Mouse (Mus musculus): Measurements from ENCODE around the gene Bsnd. TPM values are rescaled to one million over a fixed set of nuclear protein-coding genes. Genes with fewer than 3 reads are reported as not detected.
A peak's percentile ranks its signal among the peaks of the same experiment; 100 is the strongest.

Bsnd gene
- polyA plus RNA-seq (2012; rRNA removed): 73.6 and 78.1 TPM in 2 replicates

- Histone ChIP-seq H3K27ac (ENCODE audit: insufficient read depth, low read depth, low read length) (peak within 1 kb of the TSS; percentile 90), H3K36me3 (ENCODE audit: control insufficient read depth, insufficient read depth, low read length) (no peaks in the 10 kb centered on the region), H3K27me3 (replicated peaks; ENCODE audit: control insufficient read depth, insufficient read depth, low read length) (no peaks in the 10 kb centered on the region), H3K4me3 (ENCODE audit: insufficient read depth, low read depth, low read length) (peak within 1 kb of the TSS; percentile 63), H3K4me1 (ENCODE audit: control insufficient read depth, insufficient read depth, low read length) (no peaks in the 10 kb centered on the region)
- TF ChIP-seq CTCF (conservative IDR thresholded peaks at IDR 0.05; ENCODE audit: insufficient read depth, insufficient read length, low read depth, low read length) (no peak), POLR2A (IDR thresholded peaks at IDR 0.05; ENCODE audit: low read depth, low read length) (peak; percentile 84)
- 30% methylated on average over 3 of the region's 3 CpGs for WGBS
- peak; percentile 84 for DNase-seq
These were observed at the start of gene Bsnd for GRCm38 (mm10) chr4:106492116-106492515. Gene Bsnd (minus strand): TSS chr4:106492283.

GRCm38 (mm10) chr4:106541491-106541890 lies 49.4 kb upstream of the Bsnd start:
- Histone ChIP-seq H3K27ac (ENCODE audit: insufficient read depth, low read depth, low read length) (no peak overlapping the region), H3K4me1 (ENCODE audit: control insufficient read depth, insufficient read depth, low read length) (peaks cover 9% of the 10 kb centered on the region; the same call in 1 of the 2 replicates), H3K36me3 (ENCODE audit: control insufficient read depth, insufficient read depth, low read length) (no peaks in the 10 kb centered on the region), H3K27me3 (replicated peaks; ENCODE audit: control insufficient read depth, insufficient read depth, low read length) (no peaks in the 10 kb centered on the region), H3K4me3 (ENCODE audit: insufficient read depth, low read depth, low read length) (no peak overlapping the region)
- 33% methylated on average over 3 of the region's 3 CpGs for WGBS
- TF ChIP-seq POLR2A (IDR thresholded peaks at IDR 0.05; ENCODE audit: low read depth, low read length) (no peak), CTCF (conservative IDR thresholded peaks at IDR 0.05; ENCODE audit: insufficient read depth, insufficient read length, low read depth, low read length) (no peak)
- DNase-seq: peak; percentile 48

DNA sequence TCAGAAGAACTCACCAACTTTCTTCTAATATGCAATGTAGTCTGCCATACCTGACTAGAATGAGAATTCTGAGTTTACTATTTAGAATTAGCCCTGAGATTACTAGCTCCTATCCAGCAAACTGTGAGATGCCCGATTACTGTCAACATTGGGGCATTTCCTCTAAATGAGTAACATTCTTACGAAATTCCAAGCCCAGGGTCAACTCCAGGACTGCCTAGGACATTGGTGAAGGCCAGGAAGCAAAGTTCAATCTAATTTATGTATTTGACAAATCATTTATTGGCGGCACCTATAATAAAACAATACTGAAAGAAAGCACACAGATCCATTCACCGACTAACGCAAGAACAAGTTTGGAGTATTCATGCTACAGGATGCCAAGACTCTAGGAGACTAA lies 47.7 kb upstream of the Bsnd start:
- Histone ChIP-seq H3K27ac (ENCODE audit: insufficient read depth, low read depth, low read length) (no peak overlapping the region), H3K36me3 (ENCODE audit: control insufficient read depth, insufficient read depth, low read length) (no peaks in the 10 kb centered on the region), H3K4me3 (ENCODE audit: insufficient read depth, low read depth, low read length) (no peak overlapping the region), H3K27me3 (replicated peaks; ENCODE audit: control insufficient read depth, insufficient read depth, low read length) (no peaks in the 10 kb centered on the region), H3K4me1 (ENCODE audit: control insufficient read depth, insufficient read depth, low read length) (0 out of 2 replicates have a peak, but pooled peaks cover 2% of the 10 kb centered on the region)
- peak; percentile 47 for DNase-seq
- TF ChIP-seq CTCF (conservative IDR thresholded peaks at IDR 0.05; ENCODE audit: insufficient read depth, insufficient read length, low read depth, low read length) (no peak), POLR2A (IDR thresholded peaks at IDR 0.05; ENCODE audit: low read depth, low read length) (no peak)
- 69% methylated on average over 5 of the region's 5 CpGs for WGBS

DNA sequence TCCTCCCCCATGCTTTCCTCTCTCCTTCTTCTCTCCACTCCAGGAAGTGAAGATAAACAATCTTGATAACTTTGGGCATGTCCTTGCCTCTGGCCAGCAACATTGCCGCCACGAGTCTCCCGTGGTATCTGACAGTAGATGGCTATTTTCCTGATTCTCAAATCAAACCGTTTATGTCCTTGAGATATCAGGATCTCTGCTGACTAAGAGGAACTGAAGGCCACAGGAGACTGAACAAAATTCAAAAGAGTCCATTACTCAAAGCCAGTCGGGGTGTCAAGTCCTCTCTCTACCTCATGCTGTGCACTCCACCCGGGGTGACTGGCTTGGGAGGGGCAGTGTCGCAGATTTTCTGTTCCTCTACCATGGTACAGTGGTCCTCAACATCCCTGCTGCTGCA lies 42.2 kb upstream of the Bsnd start:
- Histone ChIP-seq H3K27ac (ENCODE audit: insufficient read depth, low read depth, low read length) (no peak overlapping the region), H3K4me3 (ENCODE audit: insufficient read depth, low read depth, low read length) (no peak overlapping the region), H3K4me1 (ENCODE audit: control insufficient read depth, insufficient read depth, low read length) (no peaks in the 10 kb centered on the region; the same call in 1 of the 2 replicates), H3K36me3 (ENCODE audit: control insufficient read depth, insufficient read depth, low read length) (no peaks in the 10 kb centered on the region), H3K27me3 (replicated peaks; ENCODE audit: control insufficient read depth, insufficient read depth, low read length) (no peaks in the 10 kb centered on the region)
- TF ChIP-seq POLR2A (IDR thresholded peaks at IDR 0.05; ENCODE audit: low read depth, low read length) (no peak), CTCF (conservative IDR thresholded peaks at IDR 0.05; ENCODE audit: insufficient read depth, insufficient read length, low read depth, low read length) (no peak)
- 58% methylated on average over 7 of the region's 7 CpGs for WGBS
- no peak for DNase-seq

DNA sequence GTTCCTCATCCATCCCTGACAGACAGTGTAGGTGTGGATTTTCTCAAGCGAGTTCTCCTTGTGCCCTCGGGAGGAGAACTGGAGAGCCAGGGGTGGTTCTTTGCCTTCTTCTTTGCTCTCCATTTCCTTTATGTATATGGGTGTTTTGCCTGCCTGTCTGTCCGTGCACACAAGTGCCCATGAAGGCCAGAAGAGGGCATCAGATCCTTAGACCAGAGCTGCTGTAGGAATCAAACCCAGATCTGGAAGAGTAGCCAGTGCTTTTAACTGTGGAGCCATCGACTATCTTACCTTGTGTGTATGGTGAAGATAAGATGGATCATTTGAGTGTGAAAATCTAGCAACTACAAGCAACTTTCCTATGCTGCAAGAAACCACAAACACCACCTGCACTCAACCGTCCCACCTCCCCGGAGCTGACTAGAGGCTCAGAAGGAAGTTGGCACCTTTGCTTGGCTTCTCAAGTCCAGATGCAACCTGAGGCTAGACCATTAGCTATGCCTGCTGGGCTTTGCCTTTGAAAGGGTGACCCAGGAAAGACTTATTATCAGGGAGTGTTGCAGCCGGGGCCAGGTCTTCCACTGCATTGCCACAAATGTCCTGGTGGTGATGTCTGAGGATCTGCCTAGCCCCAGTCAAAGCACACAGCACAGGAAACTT lies 41.5 kb upstream of the Bsnd start:
- no peaks in the 10 kb centered on the region; the same call in 1 of the 2 replicates for H3K4me1 ChIP-seq (ENCODE audit: control insufficient read depth, insufficient read depth, low read length)
- no peak overlapping the region for H3K4me3 ChIP-seq (ENCODE audit: insufficient read depth, low read depth, low read length)
- DNase-seq: peak; percentile 57
- WGBS: 31% methylated on average over 7 of the region's 7 CpGs
- no peak overlapping the region for H3K27ac ChIP-seq (ENCODE audit: insufficient read depth, low read depth, low read length)
- H3K27me3 ChIP-seq (replicated peaks; ENCODE audit: control insufficient read depth, insufficient read depth, low read length): no peaks in the 10 kb centered on the region
- H3K36me3 ChIP-seq (ENCODE audit: control insufficient read depth, insufficient read depth, low read length): no peaks in the 10 kb centered on the region
- TF ChIP-seq CTCF (conservative IDR thresholded peaks at IDR 0.05; ENCODE audit: insufficient read depth, insufficient read length, low read depth, low read length): peak; percentile 82
- no peak for TF ChIP-seq POLR2A (IDR thresholded peaks at IDR 0.05; ENCODE audit: low read depth, low read length)

- WGBS: 73% methylated on average over 9 of the region's 9 CpGs
- Histone ChIP-seq H3K27me3 (replicated peaks; ENCODE audit: control insufficient read depth, insufficient read depth, low read length) (no peaks in the 10 kb centered on the region), H3K4me3 (ENCODE audit: insufficient read depth, low read depth, low read length) (no peak overlapping the region), H3K36me3 (ENCODE audit: control insufficient read depth, insufficient read depth, low read length) (no peaks in the 10 kb centered on the region), H3K27ac (ENCODE audit: insufficient read depth, low read depth, low read length) (no peak overlapping the region), H3K4me1 (ENCODE audit: control insufficient read depth, insufficient read depth, low read length) (no peaks in the 10 kb centered on the region; the same call in 1 of the 2 replicates)
- TF ChIP-seq POLR2A (IDR thresholded peaks at IDR 0.05; ENCODE audit: low read depth, low read length): no peak
- TF ChIP-seq CTCF (conservative IDR thresholded peaks at IDR 0.05; ENCODE audit: insufficient read depth, insufficient read length, low read depth, low read length): no peak
- DNase-seq: no peak
These were observed 38.0 kb upstream of the Bsnd start for GRCm38 (mm10) chr4:106530113-106530482.

GRCm38 (mm10) chr4:106529375-106530112 lies 37.5 kb upstream of the Bsnd start:
- no peaks in the 10 kb centered on the region; the same call in 1 of the 2 replicates for H3K4me1 ChIP-seq (ENCODE audit: control insufficient read depth, insufficient read depth, low read length)
- TF ChIP-seq CTCF (conservative IDR thresholded peaks at IDR 0.05; ENCODE audit: insufficient read depth, insufficient read length, low read depth, low read length) (peak; percentile 100), POLR2A (IDR thresholded peaks at IDR 0.05; ENCODE audit: low read depth, low read length) (no peak)
- no peak overlapping the region for H3K4me3 ChIP-seq (ENCODE audit: insufficient read depth, low read depth, low read length)
- H3K36me3 ChIP-seq (ENCODE audit: control insufficient read depth, insufficient read depth, low read length): no peaks in the 10 kb centered on the region
- H3K27ac ChIP-seq (ENCODE audit: insufficient read depth, low read depth, low read length): no peak overlapping the region
- no peaks in the 10 kb centered on the region for H3K27me3 ChIP-seq (replicated peaks; ENCODE audit: control insufficient read depth, insufficient read depth, low read length)
- WGBS: 14% methylated on average over 17 of the region's 17 CpGs
- DNase-seq: peak; percentile 93
